Mouse (Mus musculus) brain, embryonic 14.5 days (tissue): ENCODE results near the gene Lyst.

ENCODE experiments used
- CTCF ChIP-seq: fragments of 200-500 bp; IDR thresholded peaks from 2 replicates; pipeline ENCODE4 v1.5.1; 2012; ENCODE audit warnings: inconsistent platforms, mild to moderate bottlenecking, moderate library complexity, borderline replicate concordance; ENCODE audit not compliant: insufficient read depth, insufficient read length; ENCODE audit errors: extremely low read depth
- POLR2A ChIP-seq: fragments of 200-500 bp; IDR thresholded peaks from 2 replicates; pipeline ENCODE4 v1.6.1; 2012; ENCODE audit warnings: mild to moderate bottlenecking, inconsistent platforms, borderline replicate concordance; ENCODE audit not compliant: poor library complexity, insufficient read depth, insufficient read length, severe bottlenecking; ENCODE audit errors: extremely low read depth

DNA sequence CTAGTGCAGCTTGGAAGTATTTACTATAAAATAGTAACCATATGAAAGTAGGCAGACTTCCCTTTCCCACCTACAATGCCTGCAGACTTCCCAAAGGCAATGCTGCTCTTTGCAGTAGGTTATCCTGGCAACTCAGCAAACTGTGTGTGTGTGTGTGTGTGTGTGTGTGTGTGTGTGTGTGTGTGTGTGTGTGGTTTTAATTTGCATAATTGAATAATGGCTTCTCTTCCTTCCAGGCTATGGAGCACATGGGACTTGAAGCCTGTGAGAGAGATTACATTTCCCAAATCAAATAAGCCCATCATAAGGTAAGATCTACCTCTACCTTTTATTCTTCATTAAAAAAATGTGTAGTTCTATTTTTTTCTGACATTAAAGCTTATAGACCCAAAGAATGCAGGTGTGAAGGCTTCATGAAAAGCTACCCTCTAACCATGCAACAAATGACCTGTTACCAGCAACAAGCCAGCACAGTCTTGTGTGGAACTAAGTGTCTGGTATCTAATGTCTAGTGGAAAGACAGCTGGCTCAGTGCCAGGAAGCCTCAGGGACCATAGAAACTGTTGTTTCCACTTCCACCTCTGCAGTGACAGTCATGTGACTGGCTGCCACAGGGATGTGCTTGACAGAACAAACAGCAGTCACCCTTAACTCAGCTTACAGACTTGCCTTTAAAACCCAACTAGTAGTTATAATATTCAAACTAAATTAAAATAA lies 185.7 kb downstream of the Lyst start:
- TF ChIP-seq POLR2A (no peak), CTCF (no peak)
